Mouse (Mus musculus) myocyte (in vitro differentiated cells): Measurements from ENCODE around the gene Tle3. TPM values are rescaled to one million over a fixed set of nuclear protein-coding genes. Genes with fewer than 3 reads are reported as not detected.

Source experiments
- H3K27me3 ChIP-seq: one replicate; pipeline ENCODE4 v1.6.1; 2011; ENCODE audit not compliant: control insufficient read depth, insufficient read depth, insufficient read length
- H3K36me3 ChIP-seq: one replicate; pipeline ENCODE4 v1.6.1; 2011; ENCODE audit not compliant: control insufficient read depth, insufficient read depth
- H3K4me2 ChIP-seq: one replicate; pipeline ENCODE4 v1.6.1; 2011; ENCODE audit warnings: low read depth, control low read depth
- H3K4me3 ChIP-seq: one replicate; pipeline ENCODE4 v1.5.1; 2011; ENCODE audit warnings: mild to moderate bottlenecking, control low read depth, moderate library complexity
- H3K79me2 ChIP-seq: one replicate; pipeline ENCODE4 v1.6.1; 2011; ENCODE audit not compliant: control insufficient read depth, insufficient read depth
- H3ac ChIP-seq: one replicate; pipeline ENCODE4 v1.6.1; 2011; ENCODE audit not compliant: control insufficient read depth, insufficient read length
- CEBPB ChIP-seq: IDR thresholded peaks from 2 replicates; pipeline ENCODE4 v1.6.1; 2011; ENCODE audit warnings: mild to moderate bottlenecking, moderate library complexity; ENCODE audit not compliant: poor library complexity, insufficient read depth, severe bottlenecking
- E2F4 ChIP-seq: IDR thresholded peaks from one replicate; pipeline ENCODE4 v1.6.1; 2011; ENCODE audit warnings: mild to moderate bottlenecking, control low read depth, moderate library complexity; ENCODE audit not compliant: insufficient read depth
- MAX ChIP-seq: IDR thresholded peaks from one replicate; pipeline ENCODE4 v1.6.1; 2011; ENCODE audit warnings: low read depth, mild to moderate bottlenecking, control low read depth
- MYOD1 ChIP-seq, 3 experiments: IDR thresholded peaks; one replicate each; pipeline ENCODE4 v1.6.1; 2011; ENCODE audit warnings: control low read depth in 2 of 3, low read depth in 2 of 3, mild to moderate bottlenecking in 2 of 3, moderate library complexity in 1 of 3; ENCODE audit not compliant: insufficient read length in 2 of 3, control insufficient read depth in 1 of 3
- MYOG ChIP-seq, 3 experiments: IDR thresholded peaks; one replicate each; pipeline ENCODE4 v1.6.1; 2011; ENCODE audit warnings: control low read depth in 2 of 3, low read depth in 2 of 3, mild to moderate bottlenecking in 2 of 3; ENCODE audit not compliant: insufficient read length in 2 of 3, control insufficient read depth in 1 of 3, insufficient read depth in 1 of 3
- POLR2A ChIP-seq: IDR thresholded peaks from one replicate; pipeline ENCODE4 v1.6.1; 2011; ENCODE audit warnings: low read depth, mild to moderate bottlenecking, control low read depth, moderate library complexity; ENCODE audit not compliant: insufficient read length
- POLR2AphosphoS2 ChIP-seq: IDR thresholded peaks from one replicate; pipeline ENCODE4 v1.6.1; 2011; ENCODE audit warnings: low read depth, control low read depth; ENCODE audit not compliant: insufficient read length
- REST ChIP-seq: IDR thresholded peaks from one replicate; pipeline ENCODE4 v1.6.1; 2011; ENCODE audit warnings: mild to moderate bottlenecking, control low read depth, moderate library complexity; ENCODE audit not compliant: insufficient read depth, insufficient read length
- SRF ChIP-seq: IDR thresholded peaks from one replicate; pipeline ENCODE4 v1.6.1; 2011; ENCODE audit warnings: low read depth; ENCODE audit not compliant: control insufficient read depth, insufficient read length
- TCF12 ChIP-seq: IDR thresholded peaks from one replicate; pipeline ENCODE4 v1.6.1; 2011; ENCODE audit warnings: mild to moderate bottlenecking, control low read depth; ENCODE audit not compliant: poor library complexity, insufficient read depth, severe bottlenecking
- TCF3 ChIP-seq: IDR thresholded peaks from one replicate; pipeline ENCODE4 v1.6.1; 2011; ENCODE audit warnings: low read depth, control low read depth; ENCODE audit not compliant: insufficient read length
- USF1 ChIP-seq: IDR thresholded peaks from one replicate; pipeline ENCODE4 v1.6.1; 2011; ENCODE audit warnings: low read depth, mild to moderate bottlenecking, control low read depth, moderate library complexity
- polyA plus RNA-seq: library from polyadenylated mRNA; unstranded; fragments of >200 nt; fragmentation: generic; extraction: Trizol; gene quantifications from one replicate; pipeline ENCODE4 v1.2.1, GENCODE M21; 2012; ENCODE audit warnings: missing spikeins

Tle3 gene
- polyA plus RNA-seq, 1 experiment: 62.1 TPM

DNA sequence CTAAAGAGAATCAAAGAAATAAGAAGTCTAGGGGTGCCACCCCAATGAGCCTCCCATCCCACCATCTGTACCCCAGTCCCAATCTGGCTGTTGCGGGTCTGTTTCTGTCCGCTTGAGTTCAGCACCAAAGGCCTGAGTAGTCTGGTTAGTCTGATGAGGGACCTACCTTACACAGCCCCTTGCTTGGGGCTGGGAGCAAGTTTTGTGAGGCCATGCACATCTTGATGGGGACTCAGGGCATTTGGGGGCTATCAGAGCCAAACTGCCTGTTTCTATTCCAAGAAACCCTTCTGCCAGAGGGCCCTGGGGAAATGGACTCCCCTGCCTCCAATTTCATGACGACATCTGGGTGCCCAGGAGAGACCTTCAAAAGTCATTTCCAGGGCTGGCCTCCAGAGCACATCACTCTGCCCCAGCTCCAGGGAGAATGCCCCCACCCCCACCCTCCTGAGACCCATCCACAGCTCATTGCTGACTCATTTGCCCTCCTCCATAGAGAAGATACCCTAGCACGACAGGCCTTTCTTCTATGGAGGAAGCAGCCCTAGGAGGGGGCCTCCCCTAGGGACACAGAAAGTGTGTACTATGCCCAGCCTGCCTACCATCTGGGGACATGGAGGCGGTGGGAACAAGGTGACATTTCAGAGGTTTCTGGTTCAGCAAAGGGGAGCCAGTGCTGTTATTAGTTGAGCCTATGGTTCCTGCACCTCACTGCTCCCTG lies 84.4 kb downstream of the Tle3 start:
- no peak overlapping the region for H3K4me2 ChIP-seq
- no peaks in the 10 kb centered on the region for H3K36me3 ChIP-seq
- no peak overlapping the region for H3ac ChIP-seq
- TF ChIP-seq E2F4: no peak
- no peaks in the 10 kb centered on the region for H3K79me2 ChIP-seq
- no peak overlapping the region for H3K4me3 ChIP-seq
- peaks cover 21% of the 10 kb centered on the region for H3K27me3 ChIP-seq

DNA sequence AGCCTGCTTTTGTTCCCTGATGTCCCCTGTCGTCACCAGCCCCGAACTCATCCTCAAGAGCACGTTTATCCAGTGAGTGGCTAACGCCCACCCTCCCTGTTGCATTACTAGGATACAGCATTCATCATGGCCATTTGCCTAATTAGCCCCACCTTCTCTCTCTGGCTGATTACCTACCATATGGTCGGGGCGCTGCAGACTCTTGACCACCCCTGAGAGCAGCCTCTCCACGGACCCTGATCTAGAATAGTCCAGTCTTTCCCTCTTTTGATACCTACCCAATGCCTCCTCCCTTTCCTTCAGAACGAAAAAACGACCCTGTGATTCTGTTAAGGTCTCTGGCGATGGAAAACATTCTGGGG lies 85.0 kb downstream of the Tle3 start:
- Histone ChIP-seq H3K4me3 (no peak overlapping the region), H3K27me3 (peaks cover 22% of the 10 kb centered on the region), H3K79me2 (no peaks in the 10 kb centered on the region), H3ac (no peak overlapping the region), H3K36me3 (no peaks in the 10 kb centered on the region), H3K4me2 (no peak overlapping the region)
- no peak for TF ChIP-seq SRF
- no peak for TF ChIP-seq E2F4
- no peak for TF ChIP-seq MAX
- TF ChIP-seq TCF3: no peak
- no peak for TF ChIP-seq CEBPB
- TF ChIP-seq REST: no peak
- TF ChIP-seq MYOD1 (IDR thresholded peaks at IDR 0.05; ENCODE audit: control insufficient read depth in 1 of 3, insufficient read length in 2 of 3, low read depth in 2 of 3): no peak
- TF ChIP-seq POLR2A: no peak
- TF ChIP-seq POLR2AphosphoS2: no peak
- TF ChIP-seq USF1: no peak

- TF ChIP-seq MYOD1 (IDR thresholded peaks at IDR 0.05; ENCODE audit: control insufficient read depth in 1 of 3, insufficient read length in 2 of 3, low read depth in 2 of 3): no peak
- no peak for TF ChIP-seq POLR2AphosphoS2
- TF ChIP-seq CEBPB: no peak
- no peak for TF ChIP-seq E2F4
- no peak for TF ChIP-seq REST
- Histone ChIP-seq H3K4me3 (no peak overlapping the region), H3K27me3 (peaks cover 22% of the 10 kb centered on the region), H3ac (no peak overlapping the region), H3K79me2 (no peaks in the 10 kb centered on the region), H3K4me2 (no peak overlapping the region), H3K36me3 (no peaks in the 10 kb centered on the region)
Observed at GRCm38 (mm10) chr9:61461859-61462258, 89.7 kb downstream of the Tle3 start.

- H3K27me3 ChIP-seq: no peaks in the 10 kb centered on the region
- H3K4me2 ChIP-seq: no peak overlapping the region
- H3K36me3 ChIP-seq: no peaks in the 10 kb centered on the region
- no peak overlapping the region for H3ac ChIP-seq
- no peak overlapping the region for H3K4me3 ChIP-seq
- no peak for TF ChIP-seq E2F4
- TF ChIP-seq TCF3: no peak
- no peak for TF ChIP-seq TCF12
- TF ChIP-seq SRF: no peak
- TF ChIP-seq MAX: no peak
- TF ChIP-seq POLR2AphosphoS2: no peak
- no peak for TF ChIP-seq REST
- TF ChIP-seq CEBPB: no peak
- TF ChIP-seq MYOG (IDR thresholded peaks at IDR 0.05; ENCODE audit: control insufficient read depth in 1 of 3, insufficient read depth in 1 of 3, insufficient read length in 2 of 3, low read depth in 2 of 3): no peak
- no peak for TF ChIP-seq MYOD1 (IDR thresholded peaks at IDR 0.05; ENCODE audit: control insufficient read depth in 1 of 3, insufficient read length in 2 of 3, low read depth in 2 of 3)
- no peak for TF ChIP-seq POLR2A
- no peak for TF ChIP-seq USF1
- H3K79me2 ChIP-seq: no peaks in the 10 kb centered on the region
Observed at GRCm38 (mm10) chr9:61467436-61467835, 95.3 kb downstream of the Tle3 start.
